Mouse (Mus musculus): ENCODE measurements at regions not wholly inside any gene's neighbourhood (a gene's known extent, or its start where the extent isn't known, plus 50 kb on each side); places are given as distances from the start of the nearest gene placed in this dataset.

DNA sequence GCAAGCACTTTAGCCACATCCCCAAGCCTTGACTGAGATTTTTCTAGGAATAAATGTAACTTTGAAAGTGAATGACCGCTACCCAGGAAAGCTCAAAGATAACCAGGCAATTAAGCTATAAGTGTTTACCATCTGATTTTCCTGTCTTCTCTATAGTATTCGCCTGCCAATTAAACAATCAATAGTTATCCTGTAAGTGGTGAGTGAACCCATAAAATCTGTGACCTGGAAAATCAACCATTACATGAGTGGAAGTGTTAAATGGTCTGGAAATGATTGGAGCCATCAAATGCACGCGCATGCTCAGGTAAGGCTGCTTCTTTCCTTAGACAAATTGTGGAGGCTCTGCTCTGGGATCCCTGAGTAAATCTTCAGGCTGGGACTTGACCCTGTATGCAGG lies 170.8 kb upstream of the Cxcr4 start:
- TF ChIP-seq REST (IDR thresholded peaks at IDR 0.05; ENCODE audit: insufficient read depth, insufficient read length) (no peak), POLR2A (IDR thresholded peaks at IDR 0.05; ENCODE audit: insufficient read length, low read depth) (no peak), MAX (IDR thresholded peaks at IDR 0.05; ENCODE audit: low read depth) (no peak), MYOG (IDR thresholded peaks at IDR 0.05; ENCODE audit: control insufficient read depth in 1 of 3, insufficient read depth in 1 of 3, insufficient read length in 2 of 3, low read depth in 2 of 3) (no peak)

Data from myocyte (in vitro differentiated cells).